Mouse (Mus musculus) embryonic fibroblast, embryonic 13.5 days (primary cell): ENCODE data around the gene Maml2.

ENCODE experiments used
- CTCF ChIP-seq: IDR thresholded peaks from 2 replicates; pipeline ENCODE4 v1.5.1; 2011; ENCODE audit warnings: mild to moderate bottlenecking, control low read depth, low read length, moderate library complexity, borderline replicate concordance; ENCODE audit not compliant: insufficient read depth
- POLR2A ChIP-seq: IDR thresholded peaks from 2 replicates; pipeline ENCODE4 v1.6.1; 2011; ENCODE audit warnings: low read depth, mild to moderate bottlenecking, control low read depth, low read length, moderate library complexity

DNA sequence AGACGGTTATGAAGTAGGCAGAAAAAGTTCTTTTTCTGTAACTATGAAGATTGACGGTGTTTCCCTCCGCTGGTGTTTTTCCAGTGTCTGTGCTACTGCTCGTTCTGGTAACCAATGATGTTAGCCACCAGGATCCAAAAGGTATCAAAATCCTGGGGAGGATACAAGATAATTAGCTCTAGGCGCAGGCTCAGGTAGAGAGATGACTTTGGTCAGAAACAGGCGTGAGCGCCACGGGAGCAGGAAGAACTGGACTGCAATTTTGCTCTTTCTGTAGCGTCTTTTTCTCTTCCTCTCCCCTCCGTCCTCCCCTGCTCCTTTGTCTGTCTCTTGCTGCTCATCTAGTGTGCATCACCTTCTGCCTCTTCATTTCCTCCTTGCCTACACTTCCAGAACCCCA, 169.1 kb downstream of the Maml2 start:
- no peak for TF ChIP-seq CTCF
- TF ChIP-seq POLR2A = no peak
